Mouse (Mus musculus) olfactory bulb, adult 2 months (tissue): Measurements from ENCODE around the gene Eef1e1. TPM values are rescaled to one million over a fixed set of nuclear protein-coding genes. Genes with fewer than 3 reads are reported as not detected.
A peak's percentile ranks its signal among the peaks of the same experiment; 100 is the strongest.
"Not testable (repeated sequence)": the region's sequence is repeated elsewhere in the genome, so short reads cannot be mapped to it uniquely, and the experiment has no call there.

Experiments used
- H3K27ac ChIP-seq: fragments of 200-500 bp; 2 replicates; pipeline ENCODE4 v1.5.1; 2012; ENCODE audit warnings: low read depth, low read length; ENCODE audit not compliant: insufficient read depth
- H3K4me1 ChIP-seq: fragments of 200-500 bp; 2 replicates; pipeline ENCODE4 v1.6.1; 2012; ENCODE audit warnings: low read length; ENCODE audit not compliant: control insufficient read depth, insufficient read depth
- H3K4me3 ChIP-seq: fragments of 200-500 bp; 2 replicates; pipeline ENCODE4 v1.5.1; 2012; ENCODE audit warnings: mild to moderate bottlenecking, low read depth, low read length, moderate library complexity; ENCODE audit not compliant: insufficient read depth
- CTCF ChIP-seq: fragments of 200-500 bp; IDR thresholded peaks from 2 replicates; pipeline ENCODE4 v1.5.1; 2012; ENCODE audit warnings: low read depth, mild to moderate bottlenecking, low read length, moderate library complexity; ENCODE audit not compliant: insufficient read depth
- POLR2A ChIP-seq: fragments of 200-500 bp; IDR thresholded peaks from 2 replicates; pipeline ENCODE4 v1.6.1; 2012; ENCODE audit warnings: mild to moderate bottlenecking, low read depth, low read length, moderate library complexity; ENCODE audit not compliant: insufficient read depth
- WGBS: fragments of 180-500 bp; shearing (Covaris S2); methylation state at CpG from one replicate; pipeline ENCODE4 v1.1.7; 2018; 5-methylcytosine and 5-hydroxymethylcytosine counted together
- polyA plus RNA-seq: library from polyadenylated mRNA; stranded (reverse); fragments of >200 nt; gene quantifications from 2 replicates; pipeline ENCODE4 v1.2.4, GENCODE M21; 2012; ENCODE audit warnings: low replicate concordance; ENCODE audit not compliant: missing spikeins, insufficient read depth, insufficient read length

The Eef1e1 gene
- polyA plus RNA-seq, 1 experiment: not detected

DNA sequence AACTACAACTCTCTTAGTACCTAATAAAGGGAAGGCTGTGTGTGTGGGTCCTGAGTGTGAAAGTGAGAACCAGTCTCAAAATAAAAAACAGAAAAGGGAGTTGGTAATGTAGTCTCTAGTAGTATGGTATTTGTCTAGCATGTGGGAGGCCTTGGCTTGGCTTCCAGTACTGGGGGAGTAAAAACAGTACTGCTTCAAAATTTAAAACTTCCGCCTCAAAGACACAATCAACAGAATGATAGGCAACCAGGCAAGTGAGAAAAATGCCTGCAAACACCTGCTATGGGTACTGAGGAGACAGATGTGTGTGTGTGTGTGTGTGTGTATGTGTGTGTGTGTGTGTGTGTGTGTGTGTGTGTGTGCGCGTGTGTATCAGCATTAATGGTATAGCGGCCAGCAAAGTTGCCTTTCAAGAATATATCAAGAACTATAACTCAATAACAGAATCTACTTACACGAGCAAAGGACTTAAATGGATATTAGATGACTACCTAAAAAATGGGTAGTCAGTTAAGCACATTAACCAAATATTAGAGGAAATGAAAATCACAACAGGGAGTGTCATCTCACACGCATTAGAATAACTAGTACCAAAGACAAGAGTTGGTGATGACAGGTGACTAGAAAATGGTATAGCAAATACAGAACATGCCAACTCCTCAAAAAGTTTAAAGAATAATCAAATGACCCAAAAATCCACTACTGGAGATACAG is 25.4 kb downstream of the Eef1e1 start:
- no peaks in the 10 kb centered on the region for H3K4me1 ChIP-seq
- H3K27ac ChIP-seq: no peak overlapping the region
- TF ChIP-seq POLR2A: no peak
- no peak for TF ChIP-seq CTCF
- H3K4me3 ChIP-seq: no peak overlapping the region
- WGBS: 94% methylated on average over 6 of the region's 6 CpGs

- WGBS: 91% methylated on average over 6 of the region's 6 CpGs
- Histone ChIP-seq H3K4me3 (no peak overlapping the region), H3K4me1 (no peaks in the 10 kb centered on the region), H3K27ac (no peak overlapping the region)
- TF ChIP-seq POLR2A: no peak
- no peak for TF ChIP-seq CTCF
Measured at GRCm38 (mm10) chr13:38632556-38632955, 26.3 kb downstream of the Eef1e1 start.

GRCm38 (mm10) chr13:38626229-38626525 is 32.7 kb downstream of the Eef1e1 start:
- no peak for TF ChIP-seq CTCF
- no peak for TF ChIP-seq POLR2A
- H3K27ac ChIP-seq: no peak overlapping the region
- peaks cover 2% of the 10 kb centered on the region for H3K4me1 ChIP-seq
- no peak overlapping the region for H3K4me3 ChIP-seq
- WGBS: 39% methylated on average over 6 of the region's 6 CpGs

- Histone ChIP-seq H3K4me1 (peaks cover 2% of the 10 kb centered on the region), H3K27ac (no peak overlapping the region), H3K4me3 (no peak overlapping the region)
- 16% methylated on average over 5 of the region's 5 CpGs for WGBS
- 0 out of 2 replicates have a peak, but pooled peaks have one; percentile 20 for TF ChIP-seq CTCF
- no peak for TF ChIP-seq POLR2A
Measured at GRCm38 (mm10) chr13:38625492-38626228, 33.2 kb downstream of the Eef1e1 start.

- TF ChIP-seq POLR2A (no peak), CTCF (no peak)
- 69% methylated on average over 8 of the region's 8 CpGs for WGBS
- Histone ChIP-seq H3K27ac (no peak overlapping the region), H3K4me3 (no peak overlapping the region), H3K4me1 (peaks cover 2% of the 10 kb centered on the region)
Measured at GRCm38 (mm10) chr13:38624292-38624902, 34.5 kb downstream of the Eef1e1 start.

- WGBS: 97% methylated on average over 5 of the region's 5 CpGs
- no peak for TF ChIP-seq POLR2A
- TF ChIP-seq CTCF: no peak
- H3K4me3 ChIP-seq: no peak overlapping the region
- peaks cover 2% of the 10 kb centered on the region for H3K4me1 ChIP-seq
- H3K27ac ChIP-seq: no peak overlapping the region
Measured at GRCm38 (mm10) chr13:38623296-38623695, 35.6 kb downstream of the Eef1e1 start.

DNA sequence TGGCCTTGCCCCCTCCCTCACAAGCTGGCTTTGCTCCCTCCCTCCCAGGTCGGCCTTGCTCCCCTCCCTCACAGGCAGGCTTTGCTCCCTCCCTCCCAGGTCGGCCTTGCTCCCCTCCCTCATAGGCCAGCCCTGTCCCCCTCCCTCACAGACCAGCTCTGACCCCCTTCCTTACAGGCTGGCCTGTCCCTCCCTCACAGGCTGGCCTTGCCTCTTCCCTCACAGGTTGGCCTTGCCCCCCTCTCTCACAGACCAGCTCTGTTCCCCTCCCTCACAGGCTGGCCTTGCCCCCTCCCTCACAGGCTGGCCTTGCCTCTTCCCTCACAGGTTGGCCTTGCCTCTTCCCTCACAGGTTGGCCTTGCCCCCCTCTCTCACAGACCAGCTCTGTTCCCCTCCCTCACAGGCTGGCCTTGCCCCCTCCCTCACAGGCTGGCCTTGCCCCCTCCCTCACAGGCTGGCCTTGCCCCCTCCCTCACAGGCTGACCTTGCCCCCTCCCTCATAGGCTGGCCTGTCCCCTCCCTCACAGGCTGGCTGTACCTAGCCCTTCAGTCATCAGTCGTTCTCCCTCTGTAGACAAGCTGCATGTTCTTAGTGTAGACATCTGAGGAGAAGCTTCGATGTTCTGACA is 40.7 kb downstream of the Eef1e1 start:
- H3K4me3 ChIP-seq, H3K27ac ChIP-seq, H3K4me1 ChIP-seq: not testable (repeated sequence)
- 76% methylated on average over 4 of the region's 4 CpGs for WGBS

- 58% methylated on average over 4 of the region's 4 CpGs for WGBS
- no peak for TF ChIP-seq POLR2A
- no peak for TF ChIP-seq CTCF
Measured at GRCm38 (mm10) chr13:38616887-38617286, 42.0 kb downstream of the Eef1e1 start.

GRCm38 (mm10) chr13:38615656-38616055 is 43.2 kb downstream of the Eef1e1 start:
- no peak overlapping the region for H3K4me3 ChIP-seq
- no peak overlapping the region for H3K27ac ChIP-seq
- WGBS: 94% methylated on average over 5 of the region's 5 CpGs
- no peaks in the 10 kb centered on the region for H3K4me1 ChIP-seq
- no peak for TF ChIP-seq POLR2A
- TF ChIP-seq CTCF: no peak

More at GRCm38 (mm10) chr13:38616887-38617286, 42.0 kb downstream of the Eef1e1 start:
- Histone ChIP-seq H3K4me1 (no peaks in the 10 kb centered on the region), H3K27ac (no peak overlapping the region), H3K4me3 (no peak overlapping the region)
